Mouse (Mus musculus): ENCODE results near the gene Rpusd3. TPM values are rescaled to one million over a fixed set of nuclear protein-coding genes. Genes with fewer than 3 reads are reported as not detected.

The Rpusd3 gene
- polyA plus RNA-seq, 1 experiment, result 43.1 TPM

DNA sequence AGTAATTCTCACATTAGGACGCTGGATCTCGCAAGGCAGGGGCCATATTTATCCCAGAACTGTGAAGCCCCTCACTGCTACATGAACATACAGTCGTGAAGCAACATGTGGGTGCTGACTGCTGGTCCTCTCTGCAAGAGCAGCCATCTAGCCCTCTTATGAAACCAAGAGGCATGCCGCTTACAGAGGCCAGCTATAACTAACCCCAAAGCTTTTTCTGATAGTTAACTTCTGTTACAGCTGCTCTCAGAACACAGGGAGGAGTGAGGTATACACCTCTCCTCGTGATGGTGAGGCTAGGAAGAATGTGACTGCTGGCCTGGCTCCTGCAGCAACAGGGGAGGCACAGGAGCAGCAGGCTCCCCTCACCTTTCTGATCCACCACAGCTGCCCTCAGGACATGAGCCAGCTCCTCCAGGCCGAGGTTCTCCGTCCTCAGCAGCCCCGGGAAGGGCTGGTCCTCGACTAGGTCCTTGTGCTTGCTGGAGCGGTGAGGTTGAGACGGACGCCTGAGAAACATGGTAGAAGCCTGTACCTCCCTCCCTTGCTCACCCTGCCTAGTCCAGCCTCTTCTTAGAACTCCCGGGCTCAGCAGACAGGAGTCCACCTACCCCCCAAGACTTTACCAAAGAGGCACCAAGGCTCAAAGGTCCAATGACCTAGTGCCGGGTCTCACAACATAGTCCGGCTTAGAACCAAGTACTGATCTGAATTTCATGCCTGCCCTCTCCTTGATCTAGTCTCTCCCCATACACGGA is 520 bp downstream of the Rpusd3 start:
- TF ChIP-seq CTCF (IDR thresholded peaks at IDR 0.05; ENCODE audit: insufficient read depth, low read length) (no peak), POLR2A (IDR thresholded peaks at IDR 0.05; ENCODE audit: borderline replicate concordance, extremely low read depth, low read depth, low read length) (no peak)
- WGBS, result 10% methylated on average over 16 of the region's 16 CpGs
- Histone ChIP-seq H3K4me3 (replicated peaks; ENCODE audit: extremely low read depth, low read depth, low read length) (peak overlapping the region; percentile 93), H3K4me1 (ENCODE audit: control insufficient read depth, insufficient read depth, low read length) (peaks cover 6% of the 10 kb centered on the region)
- no peak for DNase-seq

DNA sequence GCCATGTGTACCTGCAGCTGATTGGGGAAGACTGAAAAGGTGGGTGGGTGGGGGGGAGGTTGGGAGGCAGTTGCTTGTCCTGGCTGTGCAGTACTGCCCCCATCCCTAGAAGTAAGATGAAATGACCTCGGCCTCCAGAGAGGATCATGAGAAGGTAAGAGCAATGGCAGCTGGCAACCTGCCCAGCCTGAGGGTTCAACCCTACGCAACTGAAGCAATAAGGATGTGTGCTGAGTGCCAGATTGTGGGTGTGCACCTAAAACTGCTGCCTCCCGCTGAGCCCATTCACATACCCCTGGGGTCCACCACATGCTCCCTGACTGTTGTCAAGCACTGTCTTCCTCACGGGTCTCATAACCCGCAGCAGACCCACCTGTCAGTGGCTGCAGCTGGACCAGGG is 2.7 kb downstream of the Rpusd3 start:
- no peak overlapping the region for H3K4me3 ChIP-seq (replicated peaks; ENCODE audit: extremely low read depth, low read depth, low read length)
- H3K4me1 ChIP-seq (ENCODE audit: control insufficient read depth, insufficient read depth, low read length), result peaks cover 6% of the 10 kb centered on the region
- TF ChIP-seq POLR2A (IDR thresholded peaks at IDR 0.05; ENCODE audit: borderline replicate concordance, extremely low read depth, low read depth, low read length), result no peak
- no peak for TF ChIP-seq CTCF (IDR thresholded peaks at IDR 0.05; ENCODE audit: insufficient read depth, low read length)
- 68% methylated on average over 5 of the region's 5 CpGs for WGBS
- DNase-seq, result no peak

DNA sequence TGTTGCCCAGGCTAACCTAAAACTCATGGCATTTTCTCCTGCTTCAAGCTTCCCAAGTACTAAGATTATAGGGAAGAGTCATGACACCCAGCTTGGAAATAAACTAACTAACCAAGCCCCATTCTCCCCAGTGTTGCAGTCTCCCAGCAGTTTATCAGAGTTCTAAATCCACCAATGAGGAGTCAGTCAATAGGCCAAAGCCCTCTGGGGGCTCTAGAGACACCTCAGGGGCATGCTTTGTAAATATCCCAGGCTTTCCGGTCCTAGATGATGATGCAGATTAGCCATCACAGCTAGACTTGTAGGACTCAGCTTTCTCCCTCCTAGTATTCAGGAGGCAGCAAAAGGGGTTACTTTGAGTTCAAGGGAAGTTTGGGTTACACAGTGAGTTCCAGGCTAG is 9.1 kb downstream of the Rpusd3 start:
- TF ChIP-seq CTCF (IDR thresholded peaks at IDR 0.05; ENCODE audit: insufficient read depth, low read length) (no peak), POLR2A (IDR thresholded peaks at IDR 0.05; ENCODE audit: borderline replicate concordance, extremely low read depth, low read depth, low read length) (no peak)
- no peak for DNase-seq
- WGBS, result 54% methylated on average over 1 of the region's 1 CpGs
- Histone ChIP-seq H3K4me3 (replicated peaks; ENCODE audit: extremely low read depth, low read depth, low read length) (no peak overlapping the region), H3K4me1 (ENCODE audit: control insufficient read depth, insufficient read depth, low read length) (no peaks in the 10 kb centered on the region)

DNA sequence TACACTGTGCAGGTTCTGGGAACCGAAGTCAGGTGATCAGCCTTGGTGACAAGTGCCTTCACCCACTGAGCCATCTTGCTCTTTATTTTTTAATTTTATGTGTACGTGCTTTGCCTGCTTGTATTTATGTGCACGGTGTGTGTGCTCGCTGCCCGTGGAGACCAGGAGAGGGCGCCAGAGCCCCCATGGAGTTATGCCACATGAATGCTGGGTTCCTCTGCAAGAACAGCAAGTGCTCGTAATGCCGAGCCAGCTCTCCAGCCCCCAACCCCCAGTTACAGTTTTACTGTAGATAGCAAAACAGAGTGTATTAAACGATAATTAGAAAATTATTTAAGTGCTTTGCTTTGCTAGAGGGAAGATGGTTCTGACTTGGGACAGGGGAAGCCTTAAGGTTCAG is 12.5 kb downstream of the Rpusd3 start:
- TF ChIP-seq POLR2A (IDR thresholded peaks at IDR 0.05; ENCODE audit: borderline replicate concordance, extremely low read depth, low read depth, low read length) (no peak), CTCF (IDR thresholded peaks at IDR 0.05; ENCODE audit: insufficient read depth, low read length) (no peak)
- 79% methylated on average over 9 of the region's 9 CpGs for WGBS
- DNase-seq, result no peak
- H3K4me3 ChIP-seq (replicated peaks; ENCODE audit: extremely low read depth, low read depth, low read length), result no peak overlapping the region
- no peaks in the 10 kb centered on the region for H3K4me1 ChIP-seq (ENCODE audit: control insufficient read depth, insufficient read depth, low read length)

DNA sequence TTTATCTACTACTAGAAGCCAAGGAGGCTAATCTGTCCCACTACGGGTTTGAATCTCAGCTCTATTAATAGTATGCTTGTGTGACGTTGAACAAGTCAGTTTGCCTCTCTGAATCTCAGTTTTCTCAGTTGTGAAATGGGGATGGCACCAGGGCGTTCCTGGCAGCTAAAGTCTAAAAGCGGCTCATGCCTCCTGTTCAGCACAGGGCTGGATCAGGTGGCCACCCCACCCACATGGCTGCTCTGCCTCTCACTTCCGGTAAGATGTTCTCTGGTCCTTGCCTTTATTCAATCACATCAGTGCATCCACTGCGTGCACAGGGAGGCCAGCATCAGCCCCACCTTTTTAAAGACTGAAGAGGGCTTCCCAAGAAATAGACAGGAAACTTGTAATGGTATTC is 13.7 kb downstream of the Rpusd3 start:
- H3K4me1 ChIP-seq (ENCODE audit: control insufficient read depth, insufficient read depth, low read length), result no peaks in the 10 kb centered on the region
- no peak for TF ChIP-seq POLR2A (IDR thresholded peaks at IDR 0.05; ENCODE audit: borderline replicate concordance, extremely low read depth, low read depth, low read length)
- TF ChIP-seq CTCF (IDR thresholded peaks at IDR 0.05; ENCODE audit: insufficient read depth, low read length), result no peak
- H3K4me3 ChIP-seq (replicated peaks; ENCODE audit: extremely low read depth, low read depth, low read length), result no peak overlapping the region
- 86% methylated on average over 6 of the region's 6 CpGs for WGBS
- no peak for DNase-seq

DNA sequence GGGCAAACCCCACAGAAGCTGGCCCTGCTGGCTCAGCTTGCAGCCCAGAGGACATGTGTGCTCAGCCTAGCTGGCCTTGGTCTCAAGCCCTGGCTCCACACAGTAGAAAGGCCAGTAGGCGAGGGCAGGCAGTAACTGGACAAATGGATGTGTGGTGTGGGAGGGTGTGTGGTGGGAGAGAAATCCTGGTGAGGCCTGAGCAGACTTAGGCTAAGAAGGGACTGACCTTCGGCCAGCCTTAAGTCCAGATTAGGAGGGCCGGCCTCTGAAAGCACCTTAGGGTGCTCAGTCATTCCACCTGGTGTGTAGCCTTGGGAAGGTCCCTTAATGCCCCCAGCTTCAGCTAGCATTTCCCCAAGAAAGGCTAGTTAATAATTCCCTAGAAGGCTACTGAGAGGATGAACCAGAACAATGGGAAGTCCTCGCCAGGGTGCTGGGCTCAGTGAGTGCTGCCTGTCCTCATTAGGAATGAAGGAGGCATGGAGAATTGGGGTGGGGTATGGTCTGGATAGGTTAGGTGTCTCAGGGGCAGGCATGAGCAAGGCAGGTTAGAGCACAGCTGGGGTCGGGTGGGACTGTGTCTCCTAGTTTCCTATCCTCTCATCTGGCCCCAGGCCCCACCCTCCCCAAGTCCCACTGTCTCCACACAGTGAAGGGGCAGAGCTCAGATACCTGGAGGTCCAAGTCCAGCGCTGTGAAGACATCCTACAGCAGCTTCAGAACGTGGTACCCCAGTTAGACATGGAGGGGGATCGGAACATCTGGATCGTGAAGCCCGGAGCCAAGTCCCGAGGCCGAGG is 14.3 kb downstream of the Rpusd3 start:
- no peaks in the 10 kb centered on the region for H3K4me1 ChIP-seq (ENCODE audit: control insufficient read depth, insufficient read depth, low read length)
- no peak overlapping the region for H3K4me3 ChIP-seq (replicated peaks; ENCODE audit: extremely low read depth, low read depth, low read length)
- TF ChIP-seq CTCF (IDR thresholded peaks at IDR 0.05; ENCODE audit: insufficient read depth, low read length) (no peak), POLR2A (IDR thresholded peaks at IDR 0.05; ENCODE audit: borderline replicate concordance, extremely low read depth, low read depth, low read length) (no peak)
- 80% methylated on average over 12 of the region's 12 CpGs for WGBS
- no peak for DNase-seq

DNA sequence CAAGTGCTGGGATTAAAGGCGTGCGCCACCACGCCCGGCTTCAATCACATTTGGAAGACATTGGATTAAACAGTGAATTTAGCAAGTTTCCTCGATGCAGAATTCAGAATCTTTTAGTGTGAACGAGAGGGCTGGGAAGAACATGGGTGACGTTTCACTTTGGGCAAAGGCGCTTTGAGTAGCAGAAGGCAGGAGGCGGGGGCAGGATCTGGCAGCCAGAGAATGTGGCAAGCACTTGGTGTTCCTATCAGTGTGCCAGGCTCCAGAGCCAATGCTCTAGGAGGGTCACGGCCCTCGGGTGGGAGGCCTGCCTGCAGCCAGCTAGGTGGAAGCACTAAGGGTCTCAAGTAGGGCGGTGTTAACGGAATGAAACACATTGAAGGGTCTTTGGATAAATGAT is 17.0 kb downstream of the Rpusd3 start:
- 83% methylated on average over 13 of the region's 13 CpGs for WGBS
- no peak overlapping the region for H3K4me3 ChIP-seq (replicated peaks; ENCODE audit: extremely low read depth, low read depth, low read length)

DNA sequence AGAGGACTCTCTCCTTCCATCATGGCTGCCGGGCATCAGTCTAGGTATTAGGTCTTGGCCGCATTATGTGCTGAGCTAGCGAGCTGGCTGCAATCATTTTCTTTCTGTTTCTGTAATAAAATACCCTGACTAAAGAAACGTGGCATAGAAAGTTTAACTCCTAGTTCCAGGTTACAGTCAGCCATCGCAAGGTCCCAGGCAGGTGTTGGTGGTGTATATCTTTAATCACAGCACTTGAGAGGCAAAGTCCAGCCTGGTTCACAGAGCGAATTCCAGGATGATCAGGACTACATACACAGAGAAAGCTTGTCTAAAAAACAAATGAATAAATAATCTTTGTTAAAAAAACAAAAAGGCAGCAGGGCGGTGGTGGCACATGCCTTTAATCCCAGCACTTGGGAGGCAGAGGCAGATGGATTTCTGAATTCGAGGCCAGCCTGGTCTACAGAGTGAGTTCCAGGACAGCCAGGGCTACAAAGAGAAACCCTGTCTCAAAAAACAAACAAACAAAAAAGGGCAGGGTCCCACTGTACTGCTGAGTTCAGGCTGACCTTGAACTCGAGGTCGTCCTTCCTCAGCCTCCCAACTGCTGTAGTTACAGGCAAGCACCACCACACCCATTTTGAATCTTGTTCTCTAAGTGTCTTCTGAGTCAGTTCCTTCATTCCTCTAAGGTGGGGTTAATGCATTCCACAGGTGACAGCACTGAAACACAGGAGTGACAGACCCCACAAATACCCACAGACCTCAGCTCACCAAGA is 22.7 kb downstream of the Rpusd3 start:
- no peak overlapping the region for H3K4me3 ChIP-seq (replicated peaks; ENCODE audit: extremely low read depth, low read depth, low read length)
- H3K4me1 ChIP-seq (ENCODE audit: control insufficient read depth, insufficient read depth, low read length), result no peaks in the 10 kb centered on the region
- no peak for DNase-seq
- WGBS, result 86% methylated on average over 10 of the region's 10 CpGs
- TF ChIP-seq CTCF (IDR thresholded peaks at IDR 0.05; ENCODE audit: insufficient read depth, low read length) (no peak), POLR2A (IDR thresholded peaks at IDR 0.05; ENCODE audit: borderline replicate concordance, extremely low read depth, low read depth, low read length) (no peak)

More for the DNA sequence above, 17.0 kb downstream of the Rpusd3 start:
- no peak for DNase-seq
- H3K4me1 ChIP-seq (ENCODE audit: control insufficient read depth, insufficient read depth, low read length), result no peaks in the 10 kb centered on the region
- no peak for TF ChIP-seq CTCF (IDR thresholded peaks at IDR 0.05; ENCODE audit: insufficient read depth, low read length)
- TF ChIP-seq POLR2A (IDR thresholded peaks at IDR 0.05; ENCODE audit: borderline replicate concordance, extremely low read depth, low read depth, low read length), result no peak

DNA sequence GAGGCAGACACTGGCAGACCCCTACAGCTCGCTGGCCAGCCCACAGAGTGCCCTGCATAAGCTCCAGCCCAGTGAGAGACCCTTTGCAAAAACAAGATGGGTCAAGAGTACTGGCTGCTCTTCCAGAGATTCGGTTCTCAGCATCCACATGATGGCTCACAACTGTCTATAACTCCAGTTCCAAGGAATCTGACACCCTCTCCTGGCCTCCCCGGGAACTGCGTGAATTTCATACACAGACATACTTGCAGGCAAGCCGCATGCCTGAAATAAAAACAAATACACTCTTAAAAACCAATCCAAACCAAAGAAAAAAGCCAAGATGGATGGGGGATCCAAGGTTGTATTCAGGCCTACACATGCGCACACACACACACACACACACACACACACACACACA is 23.6 kb downstream of the Rpusd3 start:
- no peak for DNase-seq
- no peak for TF ChIP-seq POLR2A (IDR thresholded peaks at IDR 0.05; ENCODE audit: borderline replicate concordance, extremely low read depth, low read depth, low read length)
- WGBS, result 95% methylated on average over 6 of the region's 6 CpGs
- Histone ChIP-seq H3K4me1 (ENCODE audit: control insufficient read depth, insufficient read depth, low read length) (no peaks in the 10 kb centered on the region), H3K4me3 (replicated peaks; ENCODE audit: extremely low read depth, low read depth, low read length) (no peak overlapping the region)
